Mouse (Mus musculus) liver, embryonic 13.5 days (tissue): ENCODE data around the gene Zfp229. TPM values are rescaled to one million over a fixed set of nuclear protein-coding genes. Genes with fewer than 3 reads are reported as not detected.
"Not testable (repeated sequence)": the region's sequence is repeated elsewhere in the genome, so short reads cannot be mapped to it uniquely, and the experiment has no call there.

Experiments
- ATAC-seq: fragments of 200-750 bp; cut with Nextera tagmentation; 2 replicates; pipeline ENCODE4 v1.8.0; 2017; ENCODE audit warnings: low read depth, mild to moderate bottlenecking, moderate number of reproducible peaks, moderate library complexity
- DNase-seq: peaks from one replicate; pipeline ENCODE4 v3.0.0; 2022
- H3K27ac ChIP-seq: fragments of 300-500 bp; sonication (generic); 2 replicates; pipeline ENCODE4 v1.5.1; 2015; ENCODE audit warnings: moderate library complexity, mild to moderate bottlenecking, inconsistent platforms
- H3K27me3 ChIP-seq: fragments of 300-500 bp; sonication (generic); 2 replicates; pipeline ENCODE4 v1.6.1; 2015; ENCODE audit warnings: mild to moderate bottlenecking, inconsistent platforms
- H3K36me3 ChIP-seq: fragments of 300-500 bp; sonication (generic); 2 replicates; pipeline ENCODE4 v1.6.1; 2015; ENCODE audit warnings: mild to moderate bottlenecking, inconsistent platforms
- H3K4me1 ChIP-seq: fragments of 300-500 bp; sonication (generic); replicated peaks from 2 replicates; pipeline ENCODE4 v1.6.1; 2015; ENCODE audit warnings: inconsistent platforms
- H3K4me2 ChIP-seq: fragments of 300-500 bp; sonication (generic); 2 replicates; pipeline ENCODE4 v1.6.1; 2015; ENCODE audit warnings: inconsistent platforms, mild to moderate bottlenecking, moderate library complexity
- H3K4me3 ChIP-seq: fragments of 300-500 bp; sonication (generic); replicated peaks from 2 replicates; pipeline ENCODE4 v1.5.1; 2015; ENCODE audit warnings: mild to moderate bottlenecking, inconsistent platforms
- H3K9ac ChIP-seq: fragments of 300-500 bp; sonication (generic); 2 replicates; pipeline ENCODE4 v1.6.1; 2015; ENCODE audit warnings: mild to moderate bottlenecking, inconsistent platforms
- H3K9me3 ChIP-seq: fragments of 300-500 bp; sonication (generic); replicated peaks from 2 replicates; pipeline ENCODE4 v1.6.1; 2016; ENCODE audit warnings: inconsistent platforms
- WGBS: fragments of 180-500 bp; shearing (Covaris S2); methylation state at CpG from one replicate; pipeline ENCODE4 v1.1.7; 2015; ENCODE audit not compliant: insufficient replicate concordance; 5-methylcytosine and 5-hydroxymethylcytosine counted together
- polyA plus RNA-seq: library from polyadenylated mRNA; unstranded; fragments of >200 nt; fragmentation: Nextera tagmentation; extraction: Ambion mirVana; gene quantifications from 2 replicates; pipeline ENCODE4 v1.2.1, GENCODE M21; 2015

The Zfp229 gene
- polyA plus RNA-seq, 1 experiment from 2014 or later: 2.0 TPM

DNA sequence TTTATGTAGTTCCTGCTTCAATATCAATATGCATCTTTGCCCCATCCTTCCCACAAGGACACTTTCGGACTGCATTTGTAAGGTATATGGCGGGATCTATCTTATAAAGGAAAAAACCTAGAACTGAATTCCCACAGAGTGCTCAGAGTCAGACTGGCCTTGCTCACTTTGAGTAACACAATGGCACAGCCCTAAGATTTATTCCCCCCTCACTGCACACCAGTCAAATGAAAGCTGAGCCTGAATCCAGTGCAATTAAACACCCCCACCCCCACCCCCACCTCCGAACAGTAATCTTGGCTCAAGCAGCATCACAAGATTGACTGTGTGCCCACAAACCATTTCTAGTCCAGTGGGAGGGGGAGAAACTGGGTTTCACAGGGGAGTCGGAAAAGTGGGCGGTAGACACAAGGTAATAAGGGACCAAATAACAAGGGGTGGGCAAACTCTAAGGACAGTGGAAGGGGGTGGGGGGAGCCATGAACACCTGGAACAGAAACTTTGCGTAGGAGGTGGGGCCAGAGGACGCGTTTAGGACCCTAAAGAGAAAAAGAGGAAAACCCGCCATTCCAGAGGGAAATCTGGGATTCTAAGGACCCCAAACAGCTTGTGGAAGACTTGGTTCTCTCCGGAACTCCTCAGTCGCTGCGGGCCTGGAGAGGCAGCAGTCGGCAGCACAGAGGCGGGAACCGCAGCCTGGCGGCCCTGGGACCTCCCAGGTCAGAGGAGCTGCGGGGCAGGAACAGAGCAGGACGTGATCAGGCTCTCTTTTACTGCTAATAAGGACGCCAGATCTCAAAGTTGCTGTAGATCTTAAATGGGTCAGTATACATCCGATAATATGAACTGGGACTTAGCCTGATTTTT, 23.0 kb downstream of the Zfp229 start:
- WGBS: 13% methylated on average over 20 of the region's 20 CpGs
- Histone ChIP-seq H3K4me3 (peak overlapping the region; percentile 32), H3K27ac (no peak overlapping the region), H3K27me3 (peaks cover 32% of the 10 kb centered on the region), H3K4me2 (peak overlapping the region; percentile 53), H3K4me1 (peaks cover 3% of the 10 kb centered on the region; the same call in 1 of the 2 replicates), H3K36me3 (no peaks in the 10 kb centered on the region), H3K9me3 (no peaks in the 10 kb centered on the region), H3K9ac (no peak overlapping the region)
- ATAC-seq: no peak
- no peak for DNase-seq

DNA sequence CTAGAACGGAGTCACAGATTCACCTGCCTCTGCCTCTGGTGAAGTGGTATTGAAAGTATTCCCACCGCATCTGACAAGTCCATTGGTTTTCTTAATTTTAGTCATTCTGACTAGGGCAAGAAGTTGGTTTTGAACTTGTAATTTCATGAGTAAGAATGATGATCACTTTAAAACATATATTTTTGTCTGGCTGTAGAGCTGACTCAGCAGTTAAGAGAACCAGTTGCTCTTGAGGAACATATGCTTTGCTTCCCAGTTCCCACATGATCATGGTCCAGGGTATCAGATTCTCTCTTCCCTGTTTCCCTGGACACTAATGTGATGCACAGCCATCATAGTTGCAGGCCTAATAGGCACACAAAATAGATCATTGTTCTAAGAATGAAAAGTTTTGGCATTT, 39.7 kb downstream of the Zfp229 start:
- H3K4me2 ChIP-seq: no peak overlapping the region
- H3K4me3 ChIP-seq: no peak overlapping the region
- H3K9me3 ChIP-seq: no peaks in the 10 kb centered on the region
- no peaks in the 10 kb centered on the region for H3K4me1 ChIP-seq
- DNase-seq (no peak), ATAC-seq (no peak)
- H3K27ac ChIP-seq: no peak overlapping the region
- no peaks in the 10 kb centered on the region for H3K36me3 ChIP-seq
- no peaks in the 10 kb centered on the region for H3K27me3 ChIP-seq
- 57% methylated on average over 2 of the region's 2 CpGs for WGBS
- no peak overlapping the region for H3K9ac ChIP-seq

DNA sequence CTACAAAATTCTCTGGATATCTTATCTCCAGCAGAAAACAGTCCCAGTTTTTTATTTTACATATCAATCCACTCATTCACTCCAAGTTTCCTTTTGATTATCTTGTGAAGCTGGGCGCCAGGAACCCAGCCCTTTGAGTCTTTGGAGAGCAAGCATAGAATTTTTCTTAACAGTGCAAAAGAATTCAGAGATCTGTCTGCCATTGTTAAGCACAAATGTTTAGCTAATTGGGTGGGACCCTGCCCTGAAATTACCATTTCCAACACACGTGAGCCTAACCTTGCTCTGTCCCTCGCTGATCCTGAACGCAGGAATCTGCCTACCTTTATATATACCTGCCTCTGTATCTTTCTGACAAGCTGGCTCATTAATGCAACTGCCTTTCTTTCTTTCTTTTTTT, 61.7 kb downstream of the Zfp229 start:
- H3K36me3 ChIP-seq: no peaks in the 10 kb centered on the region
- no peaks in the 10 kb centered on the region for H3K4me1 ChIP-seq
- no peak overlapping the region for H3K9ac ChIP-seq
- H3K4me2 ChIP-seq: no peak overlapping the region
- DNase-seq: no peak
- WGBS: 58% methylated on average over 4 of the region's 4 CpGs
- ATAC-seq: no peak
- no peaks in the 10 kb centered on the region for H3K27me3 ChIP-seq
- no peaks in the 10 kb centered on the region for H3K9me3 ChIP-seq
- H3K4me3 ChIP-seq: no peak overlapping the region
- H3K27ac ChIP-seq: no peak overlapping the region

DNA sequence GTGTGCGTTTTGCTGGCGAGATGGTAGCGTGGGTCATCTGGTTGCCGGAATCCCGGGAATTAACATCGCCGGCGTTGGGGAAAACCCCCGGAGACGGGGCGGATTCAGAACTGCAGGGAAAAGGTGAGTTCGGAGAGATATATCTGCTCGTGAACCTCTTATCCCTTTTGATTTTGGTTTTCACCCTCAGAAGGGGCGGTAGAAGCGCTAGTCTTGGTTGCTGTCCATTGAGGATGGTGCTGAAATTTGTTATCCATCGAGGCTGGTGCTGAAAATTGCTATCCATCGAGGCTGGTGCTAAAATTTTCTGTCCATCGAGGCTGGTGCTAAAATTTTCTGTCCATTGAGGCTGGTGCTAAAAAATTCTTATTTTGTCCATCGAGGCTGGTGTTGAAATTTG, 70.8 kb downstream of the Zfp229 start:
- H3K9me3 ChIP-seq, H3K27ac ChIP-seq, ATAC-seq, H3K9ac ChIP-seq, H3K4me1 ChIP-seq, H3K36me3 ChIP-seq, H3K27me3 ChIP-seq, H3K4me2 ChIP-seq, H3K4me3 ChIP-seq: not testable (repeated sequence)
- 37% methylated on average over 19 of the region's 19 CpGs for WGBS
- peak; percentile 6 for DNase-seq

Other genes starting within 250 kb of the Zfp229 start
- 3.2 and 5.2 TPM in 2 replicates for gene Zfp53, start 241.8 kb upstream of the Zfp229 start, polyA plus RNA-seq
- gene Zfp52, start 195.3 kb upstream of the Zfp229 start, polyA plus RNA-seq: 0.92 and 1.5 TPM in 2 replicates
- gene Zfp948, start 163.8 kb upstream of the Zfp229 start, polyA plus RNA-seq: 5.8 and 7.1 TPM in 2 replicates
- gene Zfp983, start 80.2 kb upstream of the Zfp229 start, polyA plus RNA-seq: 1.1 and 1.3 TPM in 2 replicates
- 3.7 and 4.9 TPM in 2 replicates for gene Gm10226, start 38.9 kb upstream of the Zfp229 start, polyA plus RNA-seq
- gene Zfp760, start 23.1 kb upstream of the Zfp229 start, polyA plus RNA-seq: 3.8 and 5.0 TPM in 2 replicates
- gene Zfp820, start 115.0 kb downstream of the Zfp229 start, polyA plus RNA-seq: 1.9 and 2.1 TPM in 2 replicates
- gene Zfp995, start 179.1 kb downstream of the Zfp229 start, polyA plus RNA-seq: 1.9 and 2.5 TPM in 2 replicates
- 8.8 and 11.9 TPM in 2 replicates for gene Zfp942, start 231.7 kb downstream of the Zfp229 start, polyA plus RNA-seq
- 5.3 and 7.9 TPM in 2 replicates for gene Zfp943, start 231.8 kb downstream of the Zfp229 start, polyA plus RNA-seq